Mouse (Mus musculus) G1E (cell line): Measurements from ENCODE around the gene Col10a1. TPM values are rescaled to one million over a fixed set of nuclear protein-coding genes. Genes with fewer than 3 reads are reported as not detected.

Source experiments
- polyA plus RNA-seq: library from polyadenylated mRNA; stranded (reverse); fragments of >175 nt; gene quantifications from 2 replicates; pipeline ENCODE4 v1.2.3, GENCODE M21; 2012
- total RNA-seq, 2 experiments: library from RNA; stranded (forward) in 1 of 2; stranded (reverse) in 1 of 2; fragments of 200-1000 nt in 1 of 2; fragments of >200 nt in 1 of 2; fragmentation: Nextera tagmentation in 1 of 2; gene quantifications; 2 replicates each; pipeline ENCODE4 v1.2.3; 2014 to 2017

Gene Col10a1
- total and polyA plus RNA-seq, 3 experiments, result 0.05 TPM; not detected in 2

Other genes with a start within 250 kb of the Col10a1 start
- gene Dse, start 182.3 kb upstream of the Col10a1 start, total RNA-seq (2014; fragmentation: Nextera tagmentation), result not detected in 2 replicates
- under 0.01 TPM in 1 of 2 replicates, not detected in the other for gene Dse, start 182.3 kb upstream of the Col10a1 start, total RNA-seq (2017)
- gene Dse, start 182.3 kb upstream of the Col10a1 start, polyA plus RNA-seq, result not detected in 2 replicates
- gene Tspyl1, start 107.8 kb upstream of the Col10a1 start, total RNA-seq (2014; fragmentation: Nextera tagmentation), result 37.0 and 41.1 TPM in 2 replicates
- 40.9 and 43.5 TPM in 2 replicates for gene Tspyl1, start 107.8 kb upstream of the Col10a1 start, total RNA-seq (2017)
- 19.6 and 20.6 TPM in 2 replicates for gene Tspyl1, start 107.8 kb upstream of the Col10a1 start, polyA plus RNA-seq
- gene Tspyl4, start 92.5 kb upstream of the Col10a1 start, total RNA-seq (2014; fragmentation: Nextera tagmentation), result 0.53 and 0.60 TPM in 2 replicates
- 0.82 and 1.5 TPM in 2 replicates for gene Tspyl4, start 92.5 kb upstream of the Col10a1 start, total RNA-seq (2017)
- gene Tspyl4, start 92.5 kb upstream of the Col10a1 start, polyA plus RNA-seq, result 0.14 TPM in 2 replicates
- 37.4 and 48.8 TPM in 2 replicates for gene Nt5dc1, start 28.6 kb downstream of the Col10a1 start, total RNA-seq (2014; fragmentation: Nextera tagmentation)
- 33.0 and 34.8 TPM in 2 replicates for gene Nt5dc1, start 28.6 kb downstream of the Col10a1 start, total RNA-seq (2017)
- gene Nt5dc1, start 28.6 kb downstream of the Col10a1 start, polyA plus RNA-seq, result 5.7 and 7.6 TPM in 2 replicates
- gene Frk, start 93.4 kb downstream of the Col10a1 start, total RNA-seq (2014; fragmentation: Nextera tagmentation), result not detected in 2 replicates
- gene Frk, start 93.4 kb downstream of the Col10a1 start, total RNA-seq (2017), result 0.06 TPM in 1 of 2 replicates, not detected in the other
- not detected in 2 replicates for gene Frk, start 93.4 kb downstream of the Col10a1 start, polyA plus RNA-seq